ENCODE assay signal across 8 mouse cellular contexts in the genomic region with DNA sequence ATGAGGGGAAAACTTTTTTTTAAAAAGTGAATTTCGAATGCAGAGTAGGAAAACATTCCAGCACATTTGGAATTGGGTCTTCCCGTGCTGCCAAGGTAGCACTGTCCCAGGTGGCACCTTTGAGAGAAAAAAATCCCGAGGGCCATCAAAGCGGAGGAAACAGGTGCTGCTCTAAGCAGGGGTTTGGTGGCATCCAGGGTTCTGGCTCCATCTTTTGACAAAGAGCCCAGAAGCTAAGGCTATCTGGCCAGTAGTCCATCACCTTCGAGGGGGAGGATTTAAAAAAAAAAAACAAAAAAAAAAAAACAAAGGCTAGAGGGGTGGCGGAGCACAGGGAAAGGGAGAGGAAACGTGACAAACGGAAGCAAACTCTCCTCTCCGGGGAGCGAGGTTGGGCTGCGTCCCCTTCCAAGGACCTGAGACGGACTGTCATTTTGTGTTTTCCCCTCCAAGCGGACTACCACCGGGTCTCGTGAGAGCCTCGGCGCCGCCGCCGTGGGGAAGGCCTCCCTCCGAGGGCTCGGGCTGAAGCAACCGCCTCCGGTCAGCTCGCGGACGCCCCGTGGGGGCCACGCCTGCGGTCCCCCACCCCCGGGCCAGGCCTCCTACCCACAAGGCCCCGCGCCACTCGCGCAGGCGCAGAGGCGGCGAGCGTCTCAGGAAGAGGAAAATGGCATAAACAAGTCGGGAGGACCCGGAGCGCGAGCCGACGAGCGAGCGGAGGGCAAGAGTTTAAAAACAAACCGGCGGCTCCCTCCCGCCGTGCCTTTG. TPM values are rescaled to one million over a fixed set of nuclear protein-coding genes. Genes with fewer than 3 reads are reported as not detected.
DNase-seq lines count a peak whose midpoint lies in the region; ATAC-seq lines count a peak whose summit lies in the region.

A gene (plus strand): TSS at position 627 of the 771 bp plus-strand sequence.

- H3K4me1 ChIP-seq in hindbrain, embryonic 12.5 days, result peaks cover 27% of the 10 kb centered on the region

- 0 out of 2 replicates have a peak, but pooled peaks cover 4% of the 10 kb centered on the region for H3K36me3 ChIP-seq in hindbrain, embryonic 12.5 days

- peak within 1 kb of the TSS; percentile 99 for H3K27ac ChIP-seq in hindbrain, embryonic 12.5 days

- no peaks in the 10 kb centered on the region for H3K9me3 ChIP-seq in hindbrain, embryonic 12.5 days (replicated peaks)

- H3K9ac ChIP-seq in hindbrain, embryonic 12.5 days, result peak within 1 kb of the TSS; percentile 98

- under 1% methylated on average over 50 of the region's 51 CpGs for WGBS in hindbrain, embryonic 12.5 days

- H3K4me2 ChIP-seq in hindbrain, embryonic 12.5 days (replicated peaks), result peak within 1 kb of the TSS; percentile 77

- peak within 1 kb of the TSS; percentile 99 for H3K4me3 ChIP-seq in hindbrain, embryonic 12.5 days

- peak; percentile 90 for ATAC-seq in hindbrain, embryonic 12.5 days (ENCODE audit: low FRiP score)

- no peaks in the 10 kb centered on the region for H3K27me3 ChIP-seq in hindbrain, embryonic 12.5 days

- DNase-seq in Muller cell, postnatal 12 days (ENCODE audit: inconsistent ontology term), result peak; percentile 99
- DNase-seq in cerebellum, adult 9-11 months, result peak; percentile 97
- peak; percentile 90 to 92 for DNase-seq in frontal cortex, postnatal 10 days (ENCODE audit: low spot score in 2 of 2)
- peak; percentile 95 to 96 for DNase-seq in layer of hippocampus, postnatal 14 days (ENCODE audit: low spot score in 2 of 2)
- DNase-seq in lung, postnatal 14 days, result peak; percentile 95
- DNase-seq in retina, adult 2 months (ENCODE audit: low read depth, low spot score), result peak; percentile 85
- DNase-seq in thymus, postnatal 36 days, result peak; percentile 95

RNA-seq across cellular contexts. Expression of the gene that starts here (rescaled TPM):
- polyA plus RNA-seq in hindbrain, embryonic 12.5 days (2016; fragmentation: Nextera tagmentation; extraction: Ambion mirVana), result 56.4 and 60.9 TPM in 2 replicates
- total RNA-seq in layer of hippocampus, postnatal 14 days (2021), result 10 to 100 TPM; 89.4 to 97.4 TPM

Comparison
In these comparisons a context has a peak if more than half of its experiments do, and no peak if none do; other contexts are left out.
1. Peak in every context shown above with its lines: DNase-seq, ATAC-seq, H3K4me3 ChIP-seq and H3K27ac ChIP-seq.